Mouse (Mus musculus): ENCODE results near the gene Nprl2.
"Not testable (repeated sequence)": the region's sequence is repeated elsewhere in the genome, so short reads cannot be mapped to it uniquely, and the experiment has no call there.

Nprl2 gene

GRCm38 (mm10) chr9:107555031-107555457 is 13.0 kb downstream of the Nprl2 start:
- DNase-seq: no peak

GRCm38 (mm10) chr9:107555701-107556100 is 13.7 kb downstream of the Nprl2 start:
- DNase-seq: no peak

GRCm38 (mm10) chr9:107556346-107556745 is 14.3 kb downstream of the Nprl2 start:
- DNase-seq: no peak

- DNase-seq: peak; percentile 91
Observed at GRCm38 (mm10) chr9:107563029-107563581, 21.1 kb downstream of the Nprl2 start, which contains the start of gene Tusc2. TSS of gene Tusc2 (plus strand) at chr9:107563255.

GRCm38 (mm10) chr9:107565556-107565955 is 23.5 kb downstream of the Nprl2 start:
- not testable (repeated sequence) for DNase-seq

- peak; percentile 83 for DNase-seq
Observed at GRCm38 (mm10) chr9:107566041-107566709, 24.1 kb downstream of the Nprl2 start.

GRCm38 (mm10) chr9:107566855-107567254 is 24.8 kb downstream of the Nprl2 start:
- DNase-seq: peak; percentile 6

- peak; percentile 12 for DNase-seq
Observed at GRCm38 (mm10) chr9:107567702-107568319, 25.8 kb downstream of the Nprl2 start, which contains the start of gene Hyal2. TSS of gene Hyal2 (plus strand) at chr9:107567945.

GRCm38 (mm10) chr9:107568331-107569261 is 26.6 kb downstream of the Nprl2 start:
- peak; percentile 81 for DNase-seq

GRCm38 (mm10) chr9:107569270-107569669 is 27.2 kb downstream of the Nprl2 start:
- no peak for DNase-seq

- no peak for DNase-seq
Observed at GRCm38 (mm10) chr9:107570016-107570415, 28.0 kb downstream of the Nprl2 start.

GRCm38 (mm10) chr9:107570845-107571244 is 28.8 kb downstream of the Nprl2 start:
- no peak for DNase-seq

- DNase-seq: peak; percentile 5
Observed at GRCm38 (mm10) chr9:107571534-107572326, 29.7 kb downstream of the Nprl2 start.

GRCm38 (mm10) chr9:107572327-107572662 is 30.3 kb downstream of the Nprl2 start:
- DNase-seq: no peak

- not testable (repeated sequence) for DNase-seq
Observed at GRCm38 (mm10) chr9:107573774-107574173, 31.7 kb downstream of the Nprl2 start.

- DNase-seq: no peak
Observed at GRCm38 (mm10) chr9:107575579-107576356, 33.7 kb downstream of the Nprl2 start.

- DNase-seq: peak; percentile 54
Observed at GRCm38 (mm10) chr9:107576357-107577107, 34.5 kb downstream of the Nprl2 start, which contains the start of gene Hyal1. TSS of gene Hyal1 (plus strand) at chr9:107576927.

GRCm38 (mm10) chr9:107577871-107578270 is 35.8 kb downstream of the Nprl2 start:
- no peak for DNase-seq

- no peak for DNase-seq
Observed at GRCm38 (mm10) chr9:107578587-107578986, 36.6 kb downstream of the Nprl2 start, which contains the start of gene Naa80. TSS of gene Naa80 (plus strand) at chr9:107578887.
